Mouse (Mus musculus): ENCODE measurements at regions not wholly inside any gene's neighbourhood (a gene's known extent, or its start where the extent isn't known, plus 50 kb on each side); places are given as distances from the start of the nearest gene placed in this dataset.

GRCm38 (mm10) chr8:89404287-89404686 lies 360.3 kb upstream of the Sall1 start:
- no peak for TF ChIP-seq GATA1 (IDR thresholded peaks at IDR 0.05; ENCODE audit: low read length)
- TF ChIP-seq TAL1 (IDR thresholded peaks at IDR 0.05; ENCODE audit: low read length): no peak

Data from erythroblast, embryonic 14.5 days (primary cell).